Mouse (Mus musculus) adrenal gland, postnatal 14 days (tissue): ENCODE measurements at regions not wholly inside any gene's neighbourhood (a gene's known extent, or its start where the extent isn't known, plus 50 kb on each side); places are given as distances from the start of the nearest gene placed in this dataset.

Experiments used
- DNase-seq: peaks from one replicate; pipeline ENCODE4 v3.0.0; 2021; ENCODE audit warnings: mixed read lengths

GRCm38 (mm10) chr1:126916369-126916768, 85.8 kb upstream of the Nckap5 start:
- DNase-seq: no peak

- peak; percentile 14 for DNase-seq
These were observed 80.9 kb upstream of the Nckap5 start for GRCm38 (mm10) chr1:126911277-126912060.

DNA sequence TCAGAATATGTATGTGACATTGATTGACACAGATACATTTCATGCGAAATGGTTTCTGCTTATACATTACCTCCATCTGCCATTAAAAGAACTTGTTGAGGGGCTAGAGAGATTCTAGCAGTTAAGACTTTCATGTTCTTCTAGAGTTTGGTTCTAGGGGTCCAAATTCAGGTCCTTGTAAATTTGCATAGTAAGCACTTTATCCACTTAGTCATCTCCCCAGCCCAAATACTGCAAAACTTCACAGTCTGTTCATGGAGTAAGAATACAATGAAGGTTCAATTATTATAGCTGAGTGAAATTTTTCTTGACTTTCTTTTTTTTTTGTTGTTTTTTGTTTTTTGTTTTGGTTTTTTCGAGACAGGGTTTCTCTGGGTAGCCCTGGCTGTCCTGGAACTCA, 76.8 kb upstream of the Nckap5 start:
- no peak for DNase-seq

DNA sequence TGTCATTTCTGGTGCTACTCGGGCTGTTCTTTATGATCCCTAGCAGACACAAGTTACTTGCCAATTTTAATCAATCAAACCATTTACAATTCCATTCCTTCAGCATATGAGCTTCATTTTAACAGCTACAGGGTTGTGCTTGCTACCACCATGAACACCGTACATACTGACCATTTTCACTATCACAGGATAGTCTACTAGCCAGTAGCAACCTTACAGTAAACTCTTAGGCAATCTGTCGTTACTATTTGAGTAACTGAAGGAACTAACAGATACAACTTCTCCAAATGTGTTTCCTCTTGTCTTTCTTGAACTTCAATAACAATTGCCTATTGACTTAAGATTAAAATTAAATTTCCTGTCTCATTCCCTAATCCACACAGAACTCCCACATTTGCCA, 67.9 kb upstream of the Nckap5 start:
- DNase-seq: no peak

DNA sequence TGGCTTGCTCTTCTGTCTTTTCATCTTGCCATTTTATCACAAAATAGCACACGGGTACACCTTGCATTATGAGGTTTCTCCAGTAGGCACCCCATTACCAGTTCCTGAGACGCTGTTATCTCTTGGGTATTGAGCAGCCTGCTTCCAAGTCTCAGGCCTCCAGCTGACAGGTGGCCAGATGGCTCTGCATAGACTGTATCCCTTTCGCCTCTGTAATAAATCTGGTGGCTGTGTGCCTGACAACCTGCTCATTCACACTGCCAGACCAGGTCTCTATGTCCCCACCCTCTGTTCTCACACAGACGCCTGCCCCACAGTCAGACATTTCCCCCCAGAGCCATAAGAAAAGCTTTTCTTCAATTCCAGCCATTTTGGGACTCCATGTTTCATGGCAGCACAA, 66.3 kb upstream of the Nckap5 start:
- DNase-seq: no peak

GRCm38 (mm10) chr1:126880801-126881200, 50.2 kb upstream of the Nckap5 start:
- no peak for DNase-seq
